Mouse (Mus musculus) ES-E14 (cell line): ENCODE results near the gene Gbx2. TPM values are rescaled to one million over a fixed set of nuclear protein-coding genes. Genes with fewer than 3 reads are reported as not detected.
A peak's percentile ranks its signal among the peaks of the same experiment; 100 is the strongest.

Experiments used
- DNase-seq: peaks from one replicate; pipeline ENCODE4 v3.0.0-alpha.2; 2013; ENCODE audit warnings: low read depth, low spot score
- H3K27ac ChIP-seq: 2 replicates; pipeline ENCODE4 v1.5.1; 2012; ENCODE audit warnings: low read depth, mild to moderate bottlenecking, low read length, moderate library complexity, mixed read lengths; ENCODE audit not compliant: poor library complexity, insufficient read depth, severe bottlenecking
- H3K36me3 ChIP-seq: 2 replicates; pipeline ENCODE4 v1.6.1; 2012; ENCODE audit warnings: mild to moderate bottlenecking, low read length, moderate library complexity, mixed read lengths; ENCODE audit not compliant: control insufficient read depth, poor library complexity, insufficient read depth, severe bottlenecking
- H3K4me1 ChIP-seq, 2 experiments: fragments of 150-350 bp in 1 of 2; sonication (generic) in 1 of 2; 2 replicates each; pipeline ENCODE4 v1.6.1; 2012; ENCODE audit warnings: low read length in 2 of 2, mild to moderate bottlenecking in 1 of 2, mixed read lengths in 1 of 2; ENCODE audit not compliant: control insufficient read depth in 2 of 2, insufficient read depth in 2 of 2, poor library complexity in 1 of 2
- H3K4me3 ChIP-seq, 2 experiments: fragments of 150-350 bp in 1 of 2; sonication (generic) in 1 of 2; 2 replicates each; pipeline ENCODE4 v1.5.1; 2012; ENCODE audit warnings: low read length in 2 of 2, low read depth in 1 of 2, mild to moderate bottlenecking in 1 of 2, mixed read lengths in 1 of 2; ENCODE audit not compliant: insufficient read depth in 1 of 2, poor library complexity in 1 of 2, severe bottlenecking in 1 of 2
- H3K9ac ChIP-seq: 2 replicates; pipeline ENCODE4 v1.6.1; 2012; ENCODE audit warnings: low read depth, mild to moderate bottlenecking, low read length, mixed read lengths; ENCODE audit not compliant: poor library complexity, insufficient read depth, severe bottlenecking
- H3K9me3 ChIP-seq: fragments of 150-350 bp; sonication (generic); 2 replicates; pipeline ENCODE4 v1.6.1; 2012; ENCODE audit warnings: low read depth, mild to moderate bottlenecking, low read length; ENCODE audit not compliant: control insufficient read depth, insufficient read depth
- CHD2 ChIP-seq: IDR thresholded peaks from 2 replicates; pipeline ENCODE4 v1.6.1; 2014; ENCODE audit warnings: mild to moderate bottlenecking, low read depth, low read length, inconsistent platforms
- HCFC1 ChIP-seq: IDR thresholded peaks from 2 replicates; pipeline ENCODE4 v1.6.1; 2012; ENCODE audit warnings: low read length, inconsistent platforms, borderline replicate concordance; ENCODE audit not compliant: insufficient read depth
- MAFK ChIP-seq: IDR thresholded peaks from 2 replicates; pipeline ENCODE4 v1.6.1; 2014; ENCODE audit warnings: mild to moderate bottlenecking, low read depth, low read length, inconsistent platforms; ENCODE audit not compliant: insufficient read depth
- ZC3H11A ChIP-seq: IDR thresholded peaks from 2 replicates; pipeline ENCODE4 v1.6.1; 2012; ENCODE audit warnings: low read depth, mild to moderate bottlenecking, inconsistent platforms, low read length, borderline replicate concordance
- ZNF384 ChIP-seq: IDR thresholded peaks from 2 replicates; pipeline ENCODE4 v1.6.1; 2012; ENCODE audit warnings: low read depth, low read length, inconsistent platforms
- in situ Hi-C, 2 experiments: fragments of 600-800 bp; cut with MboI; formaldehyde crosslinking; loops; one replicate each; pipeline ENCODE4 v1.15.1; 2025; ENCODE audit warnings: low sequenced_read_pairs in 2 of 2, inconsistent platforms in 1 of 2; ENCODE audit not compliant: unreplicated experiment in 2 of 2
- total RNA-seq: library from RNA; depleted of rRNA; stranded (reverse); fragments of 300-350 nt; gene quantifications from 2 replicates; pipeline ENCODE4 v1.2.3, GENCODE M21; 2012

Gbx2 gene
- total RNA-seq, 1 experiment, result 27.9 TPM

DNA sequence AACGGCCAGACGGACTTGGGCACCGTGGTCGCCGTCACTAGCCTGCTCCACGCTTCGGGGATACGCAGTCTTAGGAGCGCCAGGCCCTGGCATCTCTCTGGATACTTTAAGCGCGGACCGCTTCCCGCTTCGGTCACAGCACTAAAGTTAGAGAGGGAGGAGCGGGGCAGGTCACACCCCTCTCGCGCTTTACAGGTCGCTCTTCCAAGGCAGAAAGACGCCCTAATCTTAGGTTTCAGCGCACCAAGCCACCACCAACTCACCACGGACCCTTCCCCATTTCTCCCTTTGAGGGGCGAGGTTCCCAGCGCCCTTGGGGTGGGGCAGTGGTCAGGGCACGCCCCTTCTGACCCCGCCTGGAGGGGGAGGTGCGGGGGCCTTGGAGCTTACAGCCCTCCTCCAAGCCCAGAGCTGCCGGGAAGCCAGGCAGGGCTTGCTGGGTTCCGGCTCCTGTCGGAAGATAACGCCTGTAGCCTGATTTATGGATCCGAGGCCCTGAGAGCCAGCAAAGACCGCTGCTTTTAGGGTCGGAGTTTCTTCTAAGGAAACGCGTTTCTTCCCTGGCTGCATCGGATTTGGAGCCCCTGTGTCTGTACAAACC is 3.8 kb downstream of the Gbx2 start:
- DNase-seq, result no peak
- no peak overlapping the region for H3K27ac ChIP-seq
- H3K9me3 ChIP-seq, result no peaks in the 10 kb centered on the region
- H3K36me3 ChIP-seq, result peaks cover 15% of the 10 kb centered on the region
- peak overlapping the region; percentile 25; the same call in 1 of the 2 replicates for H3K9ac ChIP-seq
- in situ Hi-C loops, result loop anchor here in 1 of 2 experiments (25.0 kb wide), 1 partner anchor 165 kb away; no protein-coding TSS in a partner anchor
- peaks cover 8 to 23% of the 10 kb centered on the region in 2 experiments for H3K4me1 ChIP-seq
- peak overlapping the region; percentile 38 to 88 for H3K4me3 ChIP-seq
- TF ChIP-seq MAFK (no peak), HCFC1 (no peak), ZNF384 (no peak), CHD2 (no peak), ZC3H11A (no peak)

DNA sequence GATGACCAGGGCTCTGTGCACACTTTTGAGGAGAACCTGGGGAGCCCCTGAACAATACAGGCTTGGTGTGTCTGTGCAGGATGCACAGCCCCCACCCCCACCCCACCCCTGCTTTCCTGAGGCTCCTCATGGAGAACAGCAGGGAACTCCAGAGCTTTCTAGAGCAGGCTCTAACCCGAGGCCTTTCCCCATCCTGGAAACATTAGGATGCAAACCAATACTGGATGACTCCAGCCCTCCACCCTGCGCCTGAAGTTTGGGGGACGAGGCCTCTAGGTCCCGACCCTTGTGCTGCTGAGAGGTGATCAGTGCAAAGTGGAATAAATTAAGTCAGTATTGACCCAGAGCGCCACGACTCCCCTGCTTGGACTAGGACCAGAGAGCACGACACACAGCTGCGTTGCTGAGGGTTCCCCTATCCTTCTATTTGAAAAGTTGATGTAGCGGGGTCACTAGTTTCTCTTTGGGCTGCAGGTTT is 4.4 kb downstream of the Gbx2 start:
- Histone ChIP-seq H3K27ac (no peak overlapping the region), H3K4me3 (peak overlapping the region; percentile 38 to 88; a peak in 3 of 4 replicates), H3K9ac (peak overlapping the region; percentile 25; the same call in 1 of the 2 replicates), H3K4me1 (peaks cover 5 to 26% of the 10 kb centered on the region in 2 experiments; a peak in 3 of 4 replicates), H3K36me3 (peaks cover 15% of the 10 kb centered on the region), H3K9me3 (no peaks in the 10 kb centered on the region)
- in situ Hi-C loops, result loop anchor here in 1 of 2 experiments (25.0 kb wide), 1 partner anchor 164 kb away; no protein-coding TSS in a partner anchor
- no peak for DNase-seq
- TF ChIP-seq MAFK (no peak), ZC3H11A (no peak), HCFC1 (no peak), CHD2 (no peak), ZNF384 (no peak)

- peaks cover 5 to 26% of the 10 kb centered on the region in 2 experiments; a peak in 2 of 4 replicates for H3K4me1 ChIP-seq
- no peak overlapping the region for H3K27ac ChIP-seq
- no peaks in the 10 kb centered on the region for H3K9me3 ChIP-seq
- in situ Hi-C loops, result loop anchor here in 1 of 2 experiments (25.0 kb wide), 1 partner anchor 163 kb away; no protein-coding TSS in a partner anchor
- H3K9ac ChIP-seq, result no peak overlapping the region; the same call in 1 of the 2 replicates
- DNase-seq, result no peak
- H3K36me3 ChIP-seq, result peaks cover 15% of the 10 kb centered on the region
- TF ChIP-seq ZNF384 (no peak), MAFK (no peak)
- no peak overlapping the region for H3K4me3 ChIP-seq
These were observed 5.3 kb downstream of the Gbx2 start for GRCm38 (mm10) chr1:89925501-89926190.

DNA sequence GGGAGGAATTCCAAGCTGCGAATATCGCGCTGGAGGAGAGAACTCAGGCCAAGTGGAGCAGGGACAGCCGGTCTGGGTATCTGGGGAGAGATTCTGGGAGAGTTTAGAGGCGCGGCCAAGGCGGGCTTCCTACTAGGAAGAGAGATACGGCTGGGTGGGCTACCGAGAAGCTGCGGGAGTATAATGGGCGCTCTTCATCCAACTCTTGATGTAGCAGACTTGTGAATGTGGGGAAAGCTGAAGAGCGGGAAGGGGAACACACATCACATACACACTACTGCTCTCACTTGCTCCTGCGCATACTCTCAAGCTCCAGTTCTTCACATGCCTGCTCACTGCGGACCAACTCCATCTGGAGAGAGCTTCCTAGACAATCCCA is 7.3 kb downstream of the Gbx2 start:
- H3K9ac ChIP-seq, result peak overlapping the region; percentile 9; the same call in 1 of the 2 replicates
- no peak for TF ChIP-seq HCFC1
- no peak for TF ChIP-seq MAFK
- no peak for TF ChIP-seq CHD2
- no peak for TF ChIP-seq ZNF384
- no peak; the same call in 1 of the 2 replicates for TF ChIP-seq ZC3H11A

More for the DNA sequence above, 7.3 kb downstream of the Gbx2 start:
- Histone ChIP-seq H3K9me3 (no peaks in the 10 kb centered on the region), H3K36me3 (peaks cover 11% of the 10 kb centered on the region), H3K4me1 (peaks cover 5 to 21% of the 10 kb centered on the region in 2 experiments; a peak in 2 of 4 replicates), H3K27ac (no peak overlapping the region), H3K4me3 (peak overlapping the region in 1 of 2 experiments; percentile 25; a peak in 1 of 4 replicates)
- in situ Hi-C loops, result no loop called here
- no peak for DNase-seq
